Mouse (Mus musculus): ENCODE data around the gene Tle4.

DNA sequence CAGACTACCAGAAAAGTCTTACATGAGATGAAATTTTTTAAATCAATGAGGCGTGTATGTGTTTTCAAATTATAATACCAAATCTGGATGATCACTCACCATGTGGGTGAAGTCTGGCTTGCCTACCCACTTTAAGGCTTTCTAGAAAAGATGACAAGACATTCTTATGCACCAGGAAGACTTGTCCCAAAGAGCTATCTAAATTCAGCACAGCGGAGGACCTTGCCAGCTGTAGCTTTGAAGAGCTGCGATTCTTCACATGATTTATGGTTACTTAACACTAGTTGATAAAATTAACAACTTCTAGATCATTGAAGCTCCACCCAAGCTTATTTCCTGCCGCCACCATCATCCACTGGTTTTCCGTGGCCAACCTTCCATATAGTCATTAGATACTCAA, 176.2 kb downstream of the Tle4 start:
- TF ChIP-seq CTCF (conservative IDR thresholded peaks at IDR 0.05 in 1 of 2, IDR thresholded peaks at IDR 0.05 in 1 of 2; ENCODE audit: low read depth in 2 of 2, low read length in 2 of 2): no peak
- TF ChIP-seq BHLHE40 (IDR thresholded peaks at IDR 0.05; ENCODE audit: low read depth, low read length): no peak
- TF ChIP-seq HCFC1 (IDR thresholded peaks at IDR 0.05; ENCODE audit: low read depth, low read length): no peak
- TF ChIP-seq USF1 (IDR thresholded peaks at IDR 0.05; ENCODE audit: low read depth, low read length): no peak
- no peak for TF ChIP-seq MAFK (IDR thresholded peaks at IDR 0.05; ENCODE audit: insufficient replicate concordance, low read length)
- TF ChIP-seq POLR2A (IDR thresholded peaks at IDR 0.05; ENCODE audit: low read depth, low read length): no peak
- no peak for TF ChIP-seq EP300 (IDR thresholded peaks at IDR 0.05; ENCODE audit: low read length)
- no peak for TF ChIP-seq ZKSCAN1 (IDR thresholded peaks at IDR 0.05; ENCODE audit: borderline replicate concordance, low read depth, low read length)
- no peak for TF ChIP-seq ZMIZ1 (IDR thresholded peaks at IDR 0.05; ENCODE audit: low read depth, low read length)
